Comparison of ENCODE assay signal across 17 mouse cellular contexts in genomic region chr10:30257889-30258288, GRCm38 (mm10).
"Had no signal": no experiment of that assay in that cellular context is flagged by ENCODE, and none has a peak within 500 bp of the region (broad histone marks: within the 10 kb centered on the region; RNA-seq: fewer than 3 reads in every experiment).

No protein-coding gene starts in this region.

- H3K9me3 ChIP-seq: kidney, embryonic 15.5 days; limb, embryonic 12.5 days; limb, embryonic 15.5 days; midbrain, embryonic 12.5 days; midbrain, embryonic 15.5 days had no signal

- H3K4me3 ChIP-seq: kidney, embryonic 15.5 days; limb, embryonic 12.5 days; limb, embryonic 15.5 days; midbrain, embryonic 12.5 days; midbrain, embryonic 15.5 days; myocyte had no signal

- DNase-seq: kidney, postnatal 14 days; kidney, postnatal 4 days; left cerebral cortex, postnatal 4 days; liver, postnatal 0 days; lung, embryonic 14.5 days; thymus, adult 18-20 months; thymus, postnatal 36 days had no signal

- H3K4me1 ChIP-seq: kidney, embryonic 15.5 days; limb, embryonic 12.5 days; limb, embryonic 15.5 days; midbrain, embryonic 12.5 days; midbrain, embryonic 15.5 days had no signal

- H3K9ac ChIP-seq: kidney, embryonic 15.5 days; limb, embryonic 12.5 days; limb, embryonic 15.5 days; liver, embryonic 14.5 days; liver, postnatal 0 days; lung, embryonic 14.5 days; midbrain, embryonic 12.5 days; midbrain, embryonic 15.5 days had no signal

- H3K27ac ChIP-seq: kidney, embryonic 15.5 days; limb, embryonic 12.5 days; limb, embryonic 15.5 days; liver, embryonic 14.5 days; macrophage; midbrain, embryonic 12.5 days; midbrain, embryonic 15.5 days had no signal

- H3K36me3 ChIP-seq: kidney, embryonic 15.5 days; limb, embryonic 12.5 days; limb, embryonic 15.5 days; midbrain, embryonic 12.5 days; midbrain, embryonic 15.5 days had no signal

- ATAC-seq: liver, postnatal 0 days; lung, postnatal 0 days; midbrain, embryonic 15.5 days had no signal

- H3K27me3 ChIP-seq: kidney, embryonic 15.5 days; limb, embryonic 12.5 days; limb, embryonic 15.5 days; midbrain, embryonic 12.5 days; midbrain, embryonic 15.5 days had no signal

- H3K4me2 ChIP-seq: kidney, embryonic 15.5 days; limb, embryonic 12.5 days; limb, embryonic 15.5 days; liver, embryonic 11.5 days; lung, embryonic 14.5 days; midbrain, embryonic 12.5 days; midbrain, embryonic 15.5 days had no signal
